Mouse (Mus musculus): Measurements from ENCODE around the gene Meaf6. TPM values are rescaled to one million over a fixed set of nuclear protein-coding genes. Genes with fewer than 3 reads are reported as not detected.

Meaf6 gene
- total RNA-seq, 4 experiments from 2014 or later: 108 to 125 (median 110) TPM

DNA sequence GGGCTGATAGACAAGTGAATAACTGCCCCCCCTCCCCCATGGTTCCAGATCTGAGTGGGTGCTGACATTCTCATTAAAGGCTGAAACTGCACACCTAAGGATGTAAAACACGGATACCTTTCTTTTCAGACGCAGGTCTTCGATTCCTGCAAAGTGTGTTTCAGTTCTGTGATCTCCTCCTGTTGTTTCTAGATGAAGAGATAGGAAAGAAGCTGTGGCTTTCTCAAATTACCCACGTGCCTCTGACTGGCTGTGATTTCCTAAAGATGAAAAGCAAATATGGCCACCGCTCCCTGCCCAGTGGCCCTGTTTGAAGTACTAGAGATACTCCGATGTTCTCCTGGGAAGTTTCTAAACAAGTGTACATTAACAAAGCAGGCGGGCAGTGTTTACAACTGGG lies 53.4 kb downstream of the Meaf6 start:
- no peak for DNase-seq (ENCODE audit: low spot score in 2 of 2)

- no peak for DNase-seq (ENCODE audit: low spot score in 2 of 2)
Observed at GRCm38 (mm10) chr4:125144211-125144610, 59.3 kb downstream of the Meaf6 start.

DNA sequence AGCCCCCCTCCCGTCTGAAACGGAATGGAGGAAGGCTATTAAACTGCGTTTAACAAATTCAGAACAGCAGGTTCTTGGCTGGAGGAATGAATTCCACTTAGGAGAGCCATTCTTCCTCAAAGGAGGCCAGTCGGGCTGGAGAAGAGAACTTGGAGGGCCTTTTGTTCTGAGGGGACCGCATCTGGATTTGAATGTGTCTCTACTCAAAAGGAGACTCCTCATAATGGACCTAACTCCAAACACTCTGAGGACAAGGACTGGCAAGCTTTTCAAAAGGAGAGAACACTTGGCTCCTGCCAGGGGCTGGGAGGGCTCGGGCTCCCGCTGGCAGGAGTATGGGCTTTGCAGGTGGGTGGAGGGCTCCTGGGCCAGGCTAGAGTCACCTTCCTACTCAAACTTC lies 59.7 kb downstream of the Meaf6 start:
- no peak for DNase-seq (ENCODE audit: low spot score in 2 of 2)

GRCm38 (mm10) chr4:125145213-125145612 lies 60.3 kb downstream of the Meaf6 start:
- DNase-seq (ENCODE audit: low spot score in 2 of 2): no peak

DNA sequence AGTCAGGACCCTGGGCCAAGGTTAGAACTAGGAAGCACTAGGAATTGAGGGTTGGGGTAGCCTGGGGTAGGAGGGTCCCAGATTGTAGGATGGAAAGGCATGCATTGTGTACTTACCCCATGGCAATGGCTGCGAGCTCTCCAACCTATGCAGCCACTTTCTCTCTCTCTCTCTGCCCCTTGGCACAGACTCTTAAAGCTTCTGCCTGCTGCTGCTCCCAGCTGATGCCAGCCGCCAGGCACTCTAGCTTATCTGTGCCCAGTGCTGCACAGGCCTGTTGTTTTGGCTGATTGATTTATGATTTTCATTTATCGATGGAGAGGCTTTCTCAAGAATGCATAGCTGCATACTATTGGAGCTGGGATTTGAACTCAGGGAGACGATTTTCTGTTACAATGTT lies 63.0 kb downstream of the Meaf6 start:
- DNase-seq (ENCODE audit: low spot score in 2 of 2): no peak

DNA sequence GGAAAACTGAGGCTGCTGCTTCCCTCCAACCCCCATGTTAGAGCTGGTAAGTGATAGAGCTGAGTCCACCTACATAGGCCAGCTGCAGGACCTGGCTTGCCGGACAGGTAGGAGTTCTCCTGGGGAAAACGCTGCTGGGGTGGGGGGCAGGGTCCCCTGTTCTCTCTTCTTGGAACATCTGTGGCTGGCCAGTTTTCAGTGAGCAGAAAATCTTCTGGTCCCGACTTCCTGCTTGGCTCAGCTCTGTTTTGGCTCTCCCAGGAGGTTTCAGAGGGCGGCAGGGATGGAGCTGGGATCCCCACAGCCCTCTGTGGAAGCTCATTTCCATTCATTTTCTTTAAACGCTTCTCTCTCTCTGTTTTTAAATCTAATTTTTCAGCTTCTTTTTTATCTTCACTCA lies 64.5 kb downstream of the Meaf6 start:
- no peak for DNase-seq (ENCODE audit: low spot score in 2 of 2)

- no peak for DNase-seq (ENCODE audit: low spot score in 2 of 2)
Observed at GRCm38 (mm10) chr4:125152469-125152868, 67.5 kb downstream of the Meaf6 start.

DNA sequence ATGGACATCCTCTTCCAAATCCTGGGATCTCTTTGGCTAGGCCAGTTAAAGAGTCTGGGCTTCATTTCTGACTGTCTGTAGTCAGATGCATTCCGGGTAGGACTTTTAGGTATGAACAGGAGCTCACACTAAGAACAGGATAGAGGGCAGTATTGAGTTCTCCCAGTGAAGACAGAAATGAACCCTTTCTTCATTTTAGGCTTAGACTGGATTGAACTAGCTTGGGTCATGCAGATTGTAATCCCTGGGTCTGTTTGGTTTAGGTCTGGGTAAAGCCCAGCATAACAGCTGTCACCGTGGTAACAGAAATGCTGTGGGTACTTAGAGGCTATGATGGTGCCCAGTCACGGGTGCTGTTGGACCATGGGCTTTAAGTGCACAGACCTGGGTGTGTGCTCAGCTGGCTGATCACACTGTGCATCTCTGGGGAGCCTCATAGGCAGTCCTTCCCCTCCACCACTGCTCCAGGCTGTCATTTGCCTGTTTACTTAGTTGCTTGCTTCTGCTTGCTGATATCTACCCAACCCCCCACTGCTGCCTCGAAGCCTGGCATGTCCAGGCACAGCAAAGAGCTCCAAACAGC lies 68.8 kb downstream of the Meaf6 start:
- DNase-seq (ENCODE audit: low spot score in 2 of 2): no peak

DNA sequence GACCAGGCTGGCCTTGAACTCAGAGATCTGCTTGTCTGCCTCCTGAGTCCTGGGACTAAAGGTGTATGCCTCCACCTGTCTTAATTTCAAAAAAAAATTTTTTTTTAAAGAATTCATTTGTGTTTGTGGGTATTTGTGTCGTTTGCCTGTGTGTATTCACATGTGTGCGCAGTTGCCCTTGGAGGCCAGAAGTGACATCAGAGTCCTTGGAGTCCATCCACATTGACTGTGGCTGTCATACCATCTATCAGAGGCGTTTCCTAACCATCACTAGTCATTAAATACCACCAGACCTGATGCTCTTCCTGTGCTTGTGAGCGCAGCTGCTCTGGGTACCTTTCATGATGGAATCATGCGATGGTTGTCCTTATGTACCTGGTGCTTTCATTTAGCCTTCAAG lies 70.7 kb downstream of the Meaf6 start:
- no peak for DNase-seq (ENCODE audit: low spot score in 2 of 2)

GRCm38 (mm10) chr4:125157322-125157721 lies 72.4 kb downstream of the Meaf6 start:
- DNase-seq (ENCODE audit: low spot score in 2 of 2): no peak

GRCm38 (mm10) chr4:125158081-125158480 lies 73.1 kb downstream of the Meaf6 start:
- DNase-seq (ENCODE audit: low spot score in 2 of 2): no peak

- no peak for DNase-seq (ENCODE audit: low spot score in 2 of 2)
Observed at GRCm38 (mm10) chr4:125158581-125159317, 73.8 kb downstream of the Meaf6 start.

- peak; percentile 73 to 94 for DNase-seq (ENCODE audit: low spot score in 2 of 2)
Observed at GRCm38 (mm10) chr4:125160320-125160950, 75.5 kb downstream of the Meaf6 start.

- DNase-seq (ENCODE audit: low spot score in 2 of 2): no peak
Observed at GRCm38 (mm10) chr4:125160951-125161331, 76.0 kb downstream of the Meaf6 start.

DNA sequence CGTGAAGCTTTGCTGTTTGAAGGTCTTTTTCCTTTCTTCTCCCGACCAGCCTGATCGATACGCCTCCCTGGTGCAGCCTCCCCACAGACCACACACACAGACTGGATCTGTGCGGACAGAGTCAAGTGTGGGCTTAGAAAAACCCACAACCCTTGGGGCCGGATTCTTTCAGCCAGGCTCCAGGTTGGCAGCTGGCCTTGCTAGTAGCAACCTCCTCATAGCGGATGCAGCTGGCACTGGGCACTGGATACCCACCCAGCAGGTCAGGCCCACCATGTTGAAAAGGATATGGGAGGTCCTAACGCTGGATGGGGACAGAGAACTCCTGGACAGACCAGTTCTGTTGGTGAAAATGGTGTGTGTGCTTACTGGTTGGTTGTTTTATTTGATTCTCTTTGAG lies 76.5 kb downstream of the Meaf6 start:
- DNase-seq (ENCODE audit: low spot score in 2 of 2): no peak

DNA sequence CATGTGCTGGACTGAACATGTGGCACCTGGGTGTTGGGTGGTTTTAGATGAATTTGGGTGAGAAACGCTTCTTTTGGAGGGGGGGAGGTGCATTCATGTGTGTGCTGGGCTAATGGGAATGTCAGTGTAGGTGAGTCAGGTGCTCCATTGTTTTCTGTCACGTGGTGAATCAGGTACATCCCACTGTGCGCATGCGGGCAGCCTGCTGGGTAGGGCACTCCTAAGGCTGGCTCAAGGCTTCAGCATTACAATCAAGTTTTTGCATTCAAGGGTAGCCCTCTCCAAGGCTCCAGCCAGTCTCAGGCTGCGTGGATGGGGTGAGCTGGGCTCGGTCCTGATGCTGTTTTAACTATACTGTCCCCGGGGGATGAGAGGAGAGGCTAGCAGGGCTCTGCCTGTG lies 77.8 kb downstream of the Meaf6 start:
- DNase-seq (ENCODE audit: low spot score in 2 of 2): no peak

Other genes with a start within 250 kb of the Meaf6 start
- gene Yrdc, start 234.5 kb upstream of the Meaf6 start, total RNA-seq (2022): 10 to 100 TPM; 30.5 to 41.1 (median 38.8) TPM
- gene 1110065P20Rik, start 233.9 kb upstream of the Meaf6 start, total RNA-seq (2022): 10 to 100 TPM; 66.4 to 70.2 (median 67.8) TPM
- 10 to 100 TPM; 53.2 to 61.4 (median 57.1) TPM for gene Maneal, start 223.0 kb upstream of the Meaf6 start, total RNA-seq (2022)
- gene Epha10, start 204.2 kb upstream of the Meaf6 start, total RNA-seq (2022): 10 to 100 TPM; 36.6 to 40.5 (median 39.2) TPM
- 10 to 100 TPM; 19.6 to 24.4 (median 21.4) TPM for gene 9930104L06Rik, start 148.1 kb upstream of the Meaf6 start, total RNA-seq (2022)
- gene Cdca8, start 145.8 kb upstream of the Meaf6 start, total RNA-seq (2022): 1 to 10 TPM; 1.4 to 2.1 (median 1.7) TPM
- gene Rspo1, start 98.7 kb upstream of the Meaf6 start, total RNA-seq (2022): 10 to 100 TPM; 14.0 to 18.9 (median 15.1) TPM
- 10 to 100 TPM; 54.2 to 67.7 (median 64.1) TPM for gene Gnl2, start 68.5 kb upstream of the Meaf6 start, total RNA-seq (2022)
- gene Dnali1, start 19.4 kb upstream of the Meaf6 start, total RNA-seq (2022): under 1 TPM; 0.38 to 0.77 (median 0.69) TPM
- 10 to 100 TPM; 12.0 to 15.5 (median 13.5) TPM for gene Snip1, start 18.5 kb upstream of the Meaf6 start, total RNA-seq (2022)
- gene Zc3h12a, start 42.7 kb downstream of the Meaf6 start, total RNA-seq (2022): 1 to 10 TPM in 3 of 4 experiments, under 1 TPM in 1; 0.57 to 2.9 (median 1.5) TPM

Data from left cerebral cortex, adult 8-10 months (tissue).